Mouse (Mus musculus) kidney, postnatal 14 days (tissue): ENCODE data around the gene Hmgcs2.

ENCODE experiments used
- DNase-seq: peaks from one replicate; pipeline ENCODE4 v3.0.0; 2022; ENCODE audit warnings: mixed read lengths

Gene Hmgcs2

DNA sequence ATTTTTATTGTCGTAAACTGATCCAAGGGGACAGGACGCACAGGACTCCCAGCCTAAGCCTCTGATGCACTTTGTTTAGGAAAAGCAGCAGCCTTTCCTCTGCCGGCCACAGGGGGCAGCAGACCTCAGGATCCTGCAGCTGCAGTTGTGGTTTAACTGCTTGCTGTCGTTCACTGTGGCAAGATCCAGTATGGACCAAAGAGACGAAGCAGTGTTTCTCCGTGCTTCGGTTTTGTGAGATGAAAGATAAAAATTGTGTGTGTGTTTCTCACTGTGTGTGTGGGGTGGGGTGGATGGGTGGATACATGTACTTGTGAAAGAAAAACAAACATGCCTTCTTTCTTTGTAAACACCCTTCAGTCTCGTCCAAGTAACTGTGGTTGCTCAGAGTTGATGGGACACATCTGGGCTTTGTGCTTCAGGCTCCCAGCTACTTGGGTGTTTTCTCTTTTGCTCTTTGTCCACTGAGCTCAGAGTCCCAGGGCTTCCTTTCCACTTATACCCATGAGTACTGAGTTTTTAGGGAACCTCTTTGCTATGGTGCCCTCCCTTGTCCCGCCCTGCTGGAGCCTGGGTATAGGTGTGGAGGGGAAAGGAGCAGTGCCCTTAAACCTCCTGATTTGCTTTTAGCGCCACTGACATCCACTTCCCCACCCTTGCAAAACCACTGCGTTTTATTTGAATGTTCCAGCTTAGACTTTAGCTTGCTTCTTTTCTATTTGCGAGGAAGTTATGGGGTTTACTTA lies 871 bp downstream of the Hmgcs2 start:
- DNase-seq: peak; percentile 75

DNA sequence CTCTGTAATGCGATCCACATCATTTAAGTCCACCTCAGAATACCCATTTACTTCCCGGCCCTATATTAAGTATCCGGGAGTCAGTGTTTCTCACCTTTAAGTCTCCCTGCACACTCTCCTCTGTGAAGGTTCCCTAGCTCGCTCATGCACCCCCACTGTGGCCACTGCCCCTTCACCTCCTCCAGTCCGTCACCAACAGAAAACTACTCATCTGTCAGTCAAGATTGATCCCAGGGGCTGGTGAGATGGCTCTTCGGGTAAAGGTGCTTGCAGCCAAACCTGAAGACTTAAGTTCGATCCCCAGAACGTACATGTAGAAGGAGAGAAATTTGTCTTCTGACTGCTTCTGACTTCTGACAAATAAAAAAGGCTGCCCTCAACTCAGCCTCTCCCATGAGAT lies 2.2 kb downstream of the Hmgcs2 start:
- no peak for DNase-seq

DNA sequence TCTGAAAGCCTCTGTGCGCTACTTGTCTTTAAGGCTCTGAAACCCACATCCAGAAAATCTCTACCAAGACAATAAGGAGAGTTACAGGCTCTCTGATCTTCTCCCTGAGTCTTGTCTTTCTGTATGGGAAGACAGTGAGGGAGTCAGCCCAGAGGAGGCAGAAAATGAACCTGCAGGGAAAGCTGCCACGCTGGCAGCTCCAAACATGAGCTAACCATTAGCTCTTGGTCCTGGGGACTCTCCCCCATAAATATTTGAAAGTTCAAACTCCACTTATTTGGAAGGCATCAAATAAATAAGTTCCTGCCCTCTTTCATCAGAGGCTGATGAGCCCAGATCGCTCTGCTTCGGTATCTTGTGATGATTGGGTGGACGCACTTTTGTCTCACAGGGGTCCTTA lies 3.0 kb downstream of the Hmgcs2 start:
- DNase-seq: no peak

DNA sequence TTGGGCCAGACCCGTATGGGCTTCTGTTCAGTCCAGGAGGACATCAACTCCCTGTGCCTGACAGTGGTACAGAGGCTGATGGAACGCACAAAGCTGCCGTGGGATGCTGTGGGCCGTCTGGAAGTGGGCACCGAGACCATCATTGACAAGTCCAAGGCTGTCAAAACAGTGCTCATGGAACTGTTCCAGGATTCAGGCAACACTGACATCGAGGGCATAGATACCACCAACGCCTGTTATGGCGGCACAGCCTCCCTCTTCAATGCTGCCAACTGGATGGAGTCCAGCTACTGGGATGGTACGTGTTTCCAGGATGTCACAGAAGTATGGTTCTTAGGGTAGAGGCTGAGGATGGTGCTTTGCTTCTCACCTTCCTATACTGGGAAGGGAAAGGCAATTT lies 10.8 kb downstream of the Hmgcs2 start:
- DNase-seq: no peak

DNA sequence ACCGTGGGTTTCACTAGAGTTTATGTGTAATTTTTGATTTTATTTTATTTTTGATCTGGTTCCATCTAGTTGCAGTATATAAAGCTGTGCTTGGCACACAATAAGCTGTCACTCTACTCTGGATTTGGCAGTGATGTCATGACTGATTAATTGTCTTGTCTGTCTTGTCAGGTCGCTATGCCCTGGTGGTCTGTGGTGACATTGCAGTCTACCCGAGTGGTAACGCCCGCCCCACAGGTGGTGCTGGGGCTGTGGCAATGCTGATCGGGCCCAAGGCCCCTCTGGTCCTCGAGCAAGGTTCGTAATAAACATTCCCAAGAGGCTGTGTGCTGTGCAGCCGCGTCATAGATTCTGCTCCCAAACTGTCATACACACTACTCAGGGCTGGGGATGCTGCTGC lies 15.7 kb downstream of the Hmgcs2 start:
- DNase-seq: no peak

DNA sequence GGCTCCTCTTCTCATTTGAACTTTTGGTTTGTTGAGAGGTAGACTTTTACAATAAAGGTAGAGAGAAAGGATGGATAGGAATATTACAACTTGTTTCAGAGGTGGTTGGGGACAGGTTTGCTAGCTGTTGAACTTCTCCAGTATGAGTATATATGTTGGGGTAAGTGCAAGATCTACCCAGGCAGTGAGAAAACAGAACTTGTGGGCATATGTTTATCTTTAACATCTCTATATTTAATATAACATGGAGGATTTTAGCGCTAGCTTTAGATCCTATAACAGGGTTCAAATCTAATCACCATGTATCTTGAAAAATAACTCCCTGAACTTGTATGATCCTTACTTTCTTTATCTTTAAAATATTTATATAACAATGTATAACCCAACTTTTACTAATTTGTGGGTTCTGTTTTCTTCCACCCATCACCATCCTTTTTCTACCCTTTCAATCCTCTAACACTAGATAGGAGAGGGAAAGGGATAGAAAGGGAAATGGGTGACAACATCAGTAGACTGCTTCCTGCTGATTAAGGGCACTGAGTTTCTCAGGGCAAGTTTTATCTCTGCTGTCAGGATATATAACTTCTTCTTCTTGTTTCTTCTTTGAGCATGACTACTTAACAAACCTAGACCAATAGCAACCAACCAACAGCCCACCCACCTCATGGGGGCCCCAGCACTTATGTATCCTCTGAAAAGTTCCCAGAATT lies 19.3 kb downstream of the Hmgcs2 start:
- no peak for DNase-seq

DNA sequence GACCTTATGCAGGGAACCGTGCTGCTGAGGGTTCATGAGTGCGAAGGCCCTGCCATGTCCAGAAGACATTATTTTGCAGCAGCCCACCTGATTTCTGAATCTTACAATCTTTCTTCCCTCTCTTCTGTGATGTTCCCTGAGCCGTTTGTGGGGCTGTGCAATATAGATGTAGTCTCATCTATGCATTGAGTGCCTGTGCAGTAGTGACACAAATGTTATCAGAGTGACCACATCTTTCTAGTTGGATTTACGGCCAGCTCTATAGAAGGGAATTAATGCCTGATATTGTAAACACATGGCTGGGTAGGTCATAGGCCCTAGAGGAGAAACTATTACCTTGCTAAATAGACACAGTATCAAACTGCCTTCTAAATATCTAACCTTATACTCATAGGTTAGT lies 20.0 kb downstream of the Hmgcs2 start:
- no peak for DNase-seq

DNA sequence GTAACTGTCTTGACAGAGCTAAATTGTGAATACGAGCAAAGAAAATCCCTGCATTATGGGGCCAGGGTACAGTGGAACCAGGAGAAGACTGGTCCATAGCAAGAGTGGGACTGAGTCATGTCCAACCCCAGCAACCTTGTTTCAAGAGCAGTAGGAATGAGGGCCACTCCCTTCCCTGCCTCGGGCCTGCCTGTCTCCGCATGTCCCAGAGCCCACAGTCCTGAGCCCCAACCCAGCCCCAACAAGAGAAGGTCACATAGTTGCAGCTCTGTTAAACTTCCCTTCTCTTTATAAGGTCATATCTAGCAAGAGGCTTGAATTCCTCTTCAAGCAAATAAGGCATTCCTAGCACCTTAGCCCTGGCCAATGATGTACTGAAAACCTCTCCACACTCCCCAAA lies 21.5 kb downstream of the Hmgcs2 start:
- DNase-seq: no peak

DNA sequence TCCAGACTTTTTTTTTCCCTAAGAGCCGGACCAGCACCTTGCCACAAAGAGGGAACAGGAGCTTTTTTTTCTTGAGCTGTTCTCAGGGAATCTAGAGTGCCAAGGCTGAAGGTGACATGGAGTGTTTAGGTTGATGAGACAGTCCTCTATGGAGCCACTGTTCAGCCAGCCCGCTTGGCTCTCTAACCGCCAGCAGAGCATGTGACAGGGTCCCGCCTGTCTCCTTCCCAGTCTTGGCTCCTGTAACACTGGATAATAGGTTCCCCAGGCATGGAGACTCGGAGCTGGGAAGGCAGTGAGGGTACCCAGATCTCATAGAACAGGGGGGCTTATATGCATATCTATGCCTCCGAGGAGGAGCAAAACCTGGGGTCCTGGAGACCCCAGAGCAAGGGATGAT lies 28.4 kb downstream of the Hmgcs2 start:
- no peak for DNase-seq

DNA sequence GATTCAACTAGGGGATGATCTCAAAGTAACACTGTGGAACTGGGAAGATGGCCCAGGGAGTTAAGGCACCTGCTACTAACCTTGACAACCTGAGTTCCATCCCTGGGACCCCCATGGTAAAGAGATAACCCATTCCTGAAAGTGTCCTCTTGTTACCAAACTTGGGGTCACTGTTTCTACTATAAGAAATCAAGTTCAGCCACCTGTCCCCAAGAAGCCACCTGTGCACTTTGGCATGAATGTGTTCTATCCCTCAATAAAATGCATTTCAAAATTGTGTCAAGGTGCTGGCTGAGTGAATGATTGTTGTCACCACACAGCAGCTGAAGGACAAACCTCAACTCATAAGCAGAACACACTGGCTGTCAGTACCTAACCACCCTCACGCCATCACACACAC lies 30.2 kb downstream of the Hmgcs2 start:
- no peak for DNase-seq

DNA sequence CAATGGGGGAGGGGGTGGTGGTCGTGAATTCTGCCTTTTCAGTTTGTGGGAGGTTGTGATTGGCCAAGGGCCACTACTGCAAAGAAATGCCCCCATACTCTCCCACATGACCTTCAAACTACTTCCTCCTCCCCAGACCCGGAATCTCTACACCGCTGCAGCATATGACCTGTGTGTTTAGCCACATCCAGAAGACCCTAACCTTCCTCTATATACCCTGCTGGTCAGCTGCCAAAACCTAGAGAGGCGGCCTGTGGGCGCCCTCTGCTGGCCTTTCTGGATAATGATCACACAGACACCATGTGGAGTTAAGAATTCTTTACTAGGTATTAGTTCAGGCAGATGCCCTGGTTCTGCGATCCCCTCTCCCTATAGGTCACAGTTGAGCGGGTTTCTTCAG lies 32.6 kb downstream of the Hmgcs2 start:
- DNase-seq: peak; percentile 60

DNA sequence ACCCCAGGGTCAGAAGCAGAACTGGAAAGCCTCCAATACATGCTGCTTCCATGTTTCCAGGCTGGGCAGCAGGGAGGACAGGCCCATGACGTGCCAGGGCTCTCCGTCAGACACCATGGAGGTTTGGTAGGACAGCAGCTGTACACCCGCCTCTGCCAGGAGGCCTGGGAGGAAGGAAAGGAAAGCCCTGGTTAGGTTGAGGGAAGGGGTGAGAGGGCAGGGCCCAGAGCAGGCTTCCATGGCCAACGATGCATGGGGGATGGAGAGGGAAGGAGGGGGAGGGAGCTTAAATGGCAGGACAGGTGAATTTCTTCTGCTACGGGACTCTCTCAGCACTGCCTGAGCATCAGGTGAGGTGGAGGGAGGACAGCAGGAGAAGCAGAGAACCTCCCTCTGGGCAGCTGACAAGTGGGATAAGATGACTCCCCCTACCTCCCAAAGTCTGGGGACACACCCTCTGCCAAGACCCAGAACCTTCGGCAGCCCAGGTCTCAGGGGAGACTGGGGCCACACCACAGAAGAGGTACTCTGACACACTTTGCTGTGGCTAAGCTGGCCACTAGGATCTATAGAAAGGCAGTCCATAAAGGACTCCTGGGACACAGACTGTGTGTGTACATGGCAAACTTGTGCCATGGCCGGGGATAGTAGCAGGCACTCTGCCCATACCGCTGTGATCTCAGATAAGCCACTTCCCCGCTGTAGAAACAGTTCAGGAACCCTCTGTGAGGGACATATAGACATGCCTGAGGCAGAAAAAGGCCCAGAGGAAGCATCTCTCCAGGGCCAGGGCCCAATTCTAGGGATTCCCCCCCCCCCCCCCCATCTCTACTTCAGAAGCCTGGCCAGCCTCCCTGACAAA lies 33.3 kb downstream of the Hmgcs2 start:
- no peak for DNase-seq

DNA sequence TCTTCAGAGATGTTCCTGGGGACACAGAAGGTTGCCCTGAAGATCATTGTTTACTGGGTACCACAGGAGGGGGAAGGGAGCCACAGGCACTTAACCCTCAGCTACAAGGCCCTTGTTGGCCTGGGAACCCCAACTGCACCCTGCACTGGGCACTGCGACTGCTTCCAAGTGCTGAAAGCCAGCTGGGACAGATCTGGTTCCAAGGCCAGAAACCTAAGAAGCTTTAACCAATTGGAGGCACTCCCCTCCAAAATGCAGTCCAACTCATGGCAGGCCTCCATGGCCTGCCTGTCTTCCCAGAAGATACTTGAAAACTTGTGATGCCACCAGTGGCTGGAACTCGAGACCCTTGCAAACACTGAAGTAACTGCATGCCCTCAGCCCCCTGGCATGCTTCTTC lies 34.9 kb downstream of the Hmgcs2 start:
- DNase-seq: no peak

DNA sequence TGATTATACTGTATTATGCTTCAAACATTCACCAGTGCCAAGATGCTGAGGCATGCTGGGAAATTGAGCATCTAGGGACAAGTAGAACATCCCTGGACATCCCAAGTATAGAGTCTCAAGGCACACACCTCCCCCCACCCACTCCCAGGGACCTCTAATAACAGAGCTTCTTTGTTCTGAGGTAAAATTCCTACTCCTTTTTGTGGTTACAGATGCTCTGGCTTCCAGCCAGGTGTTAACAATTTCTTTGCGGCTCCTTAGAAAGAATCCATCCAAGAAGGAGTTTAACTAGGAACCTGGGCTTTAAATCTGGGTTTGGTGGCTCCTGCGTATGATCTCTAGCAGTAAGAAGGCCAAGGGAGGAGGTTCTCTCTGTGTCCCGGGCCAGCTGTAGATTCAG lies 36.9 kb downstream of the Hmgcs2 start:
- DNase-seq: no peak

DNA sequence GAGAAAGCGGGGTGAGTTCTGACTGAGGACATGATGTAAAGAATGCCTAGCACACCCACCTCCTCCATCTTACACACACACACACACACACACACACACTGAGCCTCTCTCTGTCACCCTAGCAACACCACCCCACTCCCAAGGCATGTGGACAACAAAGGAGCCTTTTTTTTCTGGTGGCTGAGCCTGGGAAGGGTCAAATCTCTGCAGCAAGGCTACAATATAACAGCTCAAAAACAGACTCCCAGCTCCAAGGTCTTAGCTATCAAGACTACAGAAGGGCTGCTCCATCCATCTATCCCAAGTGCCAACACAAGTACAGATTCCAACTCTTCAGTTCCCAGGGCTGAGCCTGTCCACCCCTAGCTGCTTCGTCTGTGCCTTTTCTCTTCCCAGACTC lies 39.0 kb downstream of the Hmgcs2 start:
- DNase-seq: no peak

DNA sequence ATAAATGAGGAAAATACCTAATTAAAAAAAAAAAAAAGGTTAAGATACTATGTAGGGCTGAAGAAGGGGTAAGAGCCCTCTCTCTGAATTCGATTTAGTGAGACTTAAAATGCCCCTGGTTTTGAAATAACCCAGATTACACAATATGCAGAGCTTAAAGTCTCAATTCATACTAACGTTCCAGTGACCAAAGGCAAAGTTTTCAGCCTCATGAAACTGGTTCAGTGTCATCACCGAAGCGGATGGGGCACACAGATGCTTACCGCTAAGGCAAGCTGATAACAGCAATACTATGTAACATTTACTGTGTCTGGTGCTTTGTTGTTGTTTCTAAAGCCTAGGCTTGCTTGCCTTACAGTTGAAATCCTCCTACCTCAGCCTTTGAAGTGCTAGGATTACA lies 42.0 kb downstream of the Hmgcs2 start:
- DNase-seq: no peak

DNA sequence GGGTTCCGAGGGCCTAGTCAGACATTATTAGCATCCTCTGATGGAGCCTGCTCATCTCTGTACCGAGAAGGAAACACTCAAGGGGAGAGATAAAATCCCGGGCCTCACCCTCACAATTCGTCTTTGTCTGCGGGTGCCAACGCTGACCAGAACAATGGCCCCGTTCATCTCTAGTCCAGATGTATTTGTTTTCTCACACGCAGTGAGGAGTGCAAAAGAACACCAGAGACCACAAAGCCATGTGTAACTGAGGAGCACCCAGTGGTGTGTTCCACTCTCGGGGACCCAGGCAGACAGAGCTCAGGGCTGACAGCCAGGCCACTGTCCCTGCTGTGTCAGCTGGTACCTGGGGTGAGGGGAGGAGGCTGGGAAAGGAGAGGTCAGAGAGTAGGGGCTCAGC lies 44.0 kb downstream of the Hmgcs2 start:
- no peak for DNase-seq

DNA sequence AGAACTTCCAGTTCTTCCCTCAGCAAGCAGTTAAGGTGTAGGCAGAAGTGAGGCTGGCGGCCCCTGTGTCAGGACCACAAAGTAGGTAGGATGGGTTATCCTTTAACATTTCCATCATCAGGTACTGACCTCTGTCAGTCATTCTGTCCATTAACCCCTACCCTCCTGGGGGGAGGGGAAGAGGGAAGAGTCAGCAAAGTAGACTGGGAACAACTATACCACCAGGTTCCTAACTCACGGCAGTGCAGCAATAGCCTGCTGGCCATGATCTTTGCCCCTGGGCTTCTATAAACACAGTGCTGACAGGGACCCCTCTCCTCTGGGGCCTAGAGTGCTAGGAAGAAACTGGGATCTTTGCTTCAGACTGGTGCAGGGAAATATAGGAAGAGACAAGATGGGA lies 53.8 kb downstream of the Hmgcs2 start:
- DNase-seq: peak; percentile 36

DNA sequence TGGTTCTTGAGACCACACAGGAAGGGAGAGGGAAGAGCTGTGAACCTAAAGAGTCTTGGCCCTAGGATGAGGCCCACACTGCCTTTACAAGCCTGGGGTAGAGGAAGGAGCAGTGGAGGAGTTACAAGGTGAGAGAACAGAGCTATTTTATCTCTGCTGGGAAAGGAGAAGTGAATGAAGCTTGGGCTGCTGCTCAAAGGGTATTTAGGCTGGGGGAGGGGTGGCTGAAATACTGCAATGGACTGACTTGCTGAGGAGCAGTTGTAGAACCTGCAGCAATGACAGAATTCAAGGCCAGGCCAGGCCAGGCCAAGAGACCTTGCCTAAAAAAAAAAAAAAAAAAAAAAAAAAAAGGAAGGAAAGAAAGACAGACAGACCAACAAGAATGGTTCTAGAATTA lies 55.1 kb downstream of the Hmgcs2 start:
- peak; percentile 33 for DNase-seq

DNA sequence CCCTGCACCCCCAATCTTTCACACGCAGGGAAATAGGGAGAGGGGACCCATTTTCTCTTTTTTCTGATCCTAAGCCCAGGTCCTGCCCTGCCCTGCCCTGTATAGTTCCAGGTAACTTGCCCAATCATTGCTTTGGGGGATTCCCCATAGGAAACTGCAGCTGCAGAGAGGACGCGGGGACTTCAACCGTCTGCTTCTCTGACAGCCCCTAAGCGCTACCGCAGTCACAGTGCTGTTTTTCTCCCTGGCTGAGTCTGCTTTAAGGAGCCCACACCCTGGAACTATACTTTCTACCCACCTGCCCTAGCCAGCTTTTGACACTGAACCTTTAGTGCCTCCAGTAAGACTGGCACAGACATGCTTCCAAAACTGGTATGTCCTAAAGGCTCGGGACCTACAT lies 55.7 kb downstream of the Hmgcs2 start:
- no peak for DNase-seq

DNA sequence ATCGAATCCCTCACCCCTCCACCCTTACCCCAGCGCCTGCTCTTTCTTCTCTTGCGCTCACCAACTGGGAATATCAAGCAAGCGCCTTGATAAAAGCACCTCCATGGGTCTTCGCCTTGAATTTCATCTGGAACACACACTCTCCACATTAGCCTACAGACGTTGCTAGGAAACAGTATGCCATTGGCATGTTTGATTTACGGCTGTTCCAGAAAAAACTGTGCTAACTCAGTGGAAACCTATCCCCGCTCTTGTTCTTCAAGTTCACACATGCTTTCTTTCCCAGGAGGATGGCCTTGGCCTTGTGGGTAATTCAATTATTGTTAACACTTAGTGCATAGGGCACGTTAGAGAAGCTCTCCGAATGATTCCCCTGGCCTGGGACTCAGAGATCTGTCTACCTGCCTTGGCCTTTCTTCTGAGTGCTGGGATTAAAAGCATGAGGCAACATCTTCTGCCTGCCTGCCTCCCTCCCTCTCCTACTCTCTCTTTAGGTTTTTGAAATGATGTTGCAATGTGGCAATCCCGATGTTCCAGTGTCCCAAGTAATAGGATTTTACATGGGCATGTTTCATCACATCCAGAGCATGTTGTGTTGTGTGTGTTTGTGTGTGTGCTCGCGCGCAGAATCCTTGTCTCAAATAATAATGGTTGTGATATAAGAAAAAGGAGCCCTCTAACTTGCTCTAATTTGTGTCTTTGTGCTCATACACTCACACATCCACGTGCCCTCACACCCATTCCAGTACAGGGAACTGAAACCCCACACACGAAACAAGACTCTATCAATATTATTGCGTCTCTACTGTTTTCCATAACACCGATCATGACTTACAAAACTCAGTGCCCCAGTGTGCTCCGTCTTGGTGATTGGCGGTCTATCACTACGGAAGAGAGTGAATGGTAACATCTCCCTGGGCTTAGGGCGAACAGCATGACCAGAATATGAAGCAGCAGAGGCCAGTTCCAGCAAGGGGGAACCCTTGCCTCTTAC lies 56.7 kb downstream of the Hmgcs2 start:
- DNase-seq: no peak

DNA sequence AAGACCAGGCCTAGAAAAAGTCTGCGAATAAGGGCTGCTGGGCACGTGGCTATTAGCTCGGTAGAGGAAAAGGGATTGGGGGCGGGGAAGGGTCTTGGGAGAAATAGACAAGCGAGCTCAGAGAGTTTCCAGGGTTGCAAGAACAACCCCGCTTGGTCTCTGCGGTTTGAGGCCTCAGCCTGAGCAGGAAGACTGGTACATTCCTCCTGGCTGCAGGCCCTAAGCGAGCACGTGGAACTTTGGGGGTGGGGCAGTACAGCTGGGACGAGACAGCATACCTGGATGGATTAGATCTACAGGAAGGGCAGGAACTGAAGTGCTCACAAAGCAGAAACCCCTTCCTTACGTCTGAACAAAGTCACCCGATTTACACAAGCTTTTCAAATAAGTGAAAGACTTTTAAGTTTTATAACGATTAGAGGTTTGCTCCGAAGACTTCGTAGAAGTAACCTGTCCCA lies 58.4 kb downstream of the Hmgcs2 start:
- peak; percentile 82 for DNase-seq
